Mouse (Mus musculus): Measurements from ENCODE around the gene Cntn4.

Gene Cntn4

GRCm38 (mm10) chr6:106466267-106467029 lies 789.0 kb downstream of the Cntn4 start:
- no peak for DNase-seq

- no peak for DNase-seq
These were observed 794.6 kb downstream of the Cntn4 start for GRCm38 (mm10) chr6:106471840-106472608.

GRCm38 (mm10) chr6:106473871-106474270 lies 796.4 kb downstream of the Cntn4 start:
- no peak for DNase-seq

GRCm38 (mm10) chr6:106481533-106481932 lies 804.1 kb downstream of the Cntn4 start:
- DNase-seq, result no peak

- no peak for DNase-seq
These were observed 818.8 kb downstream of the Cntn4 start for GRCm38 (mm10) chr6:106496303-106496702.

- peak; percentile 7 for DNase-seq
These were observed 821.7 kb downstream of the Cntn4 start for GRCm38 (mm10) chr6:106499166-106499565.

- no peak for DNase-seq
These were observed 826.5 kb downstream of the Cntn4 start for GRCm38 (mm10) chr6:106503961-106504360.

GRCm38 (mm10) chr6:106520367-106520766 lies 842.9 kb downstream of the Cntn4 start:
- DNase-seq, result no peak

GRCm38 (mm10) chr6:106543500-106543899 lies 866.0 kb downstream of the Cntn4 start:
- no peak for DNase-seq

- no peak for DNase-seq
These were observed 884.2 kb downstream of the Cntn4 start for GRCm38 (mm10) chr6:106561649-106562048.

- DNase-seq, result no peak
These were observed 887.9 kb downstream of the Cntn4 start for GRCm38 (mm10) chr6:106565316-106565715.

GRCm38 (mm10) chr6:106565769-106566459 lies 888.5 kb downstream of the Cntn4 start:
- no peak for DNase-seq

GRCm38 (mm10) chr6:106566929-106567621 lies 889.6 kb downstream of the Cntn4 start:
- no peak for DNase-seq

- DNase-seq, result no peak
These were observed 902.7 kb downstream of the Cntn4 start for GRCm38 (mm10) chr6:106580124-106580523.

GRCm38 (mm10) chr6:106593756-106594155 lies 916.3 kb downstream of the Cntn4 start:
- no peak for DNase-seq

- no peak for DNase-seq
These were observed 939.6 kb downstream of the Cntn4 start for GRCm38 (mm10) chr6:106617081-106617480.

GRCm38 (mm10) chr6:106621188-106621749 lies 943.8 kb downstream of the Cntn4 start:
- no peak for DNase-seq

- DNase-seq, result no peak
These were observed 965.6 kb downstream of the Cntn4 start for GRCm38 (mm10) chr6:106643026-106643425.

GRCm38 (mm10) chr6:106645496-106646211 lies 968.2 kb downstream of the Cntn4 start:
- peak; percentile 33 for DNase-seq

- no peak for DNase-seq
These were observed 969.5 kb downstream of the Cntn4 start for GRCm38 (mm10) chr6:106646945-106647344.

- no peak for DNase-seq
These were observed 986.6 kb downstream of the Cntn4 start for GRCm38 (mm10) chr6:106663780-106664651.
